Mouse (Mus musculus) C2C12 (cell line): ENCODE measurements around the gene Sirt7.

Experiments used
- CTCF ChIP-seq: IDR thresholded peaks from one replicate; pipeline ENCODE4 v1.5.1; 2011; ENCODE audit not compliant: control insufficient read depth, insufficient read depth, insufficient read length
- MYOD1 ChIP-seq: IDR thresholded peaks from one replicate; pipeline ENCODE4 v1.6.1; 2011; ENCODE audit warnings: low read depth; ENCODE audit not compliant: control insufficient read depth, insufficient read length
- USF1 ChIP-seq: IDR thresholded peaks from one replicate; pipeline ENCODE4 v1.6.1; 2011; ENCODE audit warnings: low read depth, mild to moderate bottlenecking, control low read depth, moderate library complexity

DNA sequence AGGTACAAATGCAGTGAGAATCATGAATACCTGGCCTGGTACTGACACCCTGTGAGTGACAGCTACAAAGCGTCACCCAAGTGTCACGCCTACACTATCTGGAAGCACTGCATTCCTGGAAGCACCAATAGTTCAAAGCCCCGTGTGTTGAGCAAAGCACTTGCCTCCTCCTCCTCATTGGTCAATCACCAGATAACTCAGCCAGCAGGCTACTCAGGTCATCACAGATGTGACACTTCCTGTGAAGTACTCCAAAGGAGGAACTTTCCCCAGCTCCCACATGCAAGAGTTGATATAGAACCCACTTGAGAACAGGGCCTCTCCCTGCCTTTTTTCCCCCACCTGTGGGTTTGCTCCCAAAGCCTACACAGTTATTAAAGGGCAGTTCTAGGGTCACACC, 53.9 kb downstream of the Sirt7 start:
- no peak for TF ChIP-seq CTCF
- no peak for TF ChIP-seq MYOD1
- TF ChIP-seq USF1, result no peak
